Mouse (Mus musculus) macrophage (primary cell): Measurements from ENCODE around the gene Vps52. TPM values are rescaled to one million over a fixed set of nuclear protein-coding genes. Genes with fewer than 3 reads are reported as not detected.
A peak's percentile ranks its signal among the peaks of the same experiment; 100 is the strongest.

Source experiments
- H3K27ac ChIP-seq: fragments of 350-480 bp; formaldehyde crosslinking; 2 replicates; pipeline ENCODE4 v1.9.0; 2021
- H3K36me3 ChIP-seq: fragments of 350-480 bp; formaldehyde crosslinking; 2 replicates; pipeline ENCODE4 v1.9.0; 2021; ENCODE audit errors: inconsistent target
- H3K4me3 ChIP-seq: fragments of 350-480 bp; formaldehyde crosslinking; 2 replicates; pipeline ENCODE4 v1.9.0; 2021; ENCODE audit errors: inconsistent target
- H3K79me2 ChIP-seq: fragments of 350-480 bp; formaldehyde crosslinking; 2 replicates; pipeline ENCODE4 v1.9.0; 2021; ENCODE audit errors: inconsistent target
- WGBS: methylation state at CpG from one replicate; pipeline ENCODE4 v1.1.7; 2026; ENCODE audit warnings: inconsistent platforms; ENCODE audit not compliant: missing documents; 5-methylcytosine and 5-hydroxymethylcytosine counted together
- polyA plus RNA-seq: library from polyadenylated mRNA; stranded (reverse); fragments of 250-400 nt; gene quantifications from 3 replicates; pipeline ENCODE4 v1.2.4, GENCODE M21; 2018; ENCODE audit warnings: inconsistent platforms

Vps52 gene
- polyA plus RNA-seq, 1 experiment from 2014 or later, result 30.3 TPM

- H3K79me2 ChIP-seq, result peaks cover 39% of the 10 kb centered on the region
- WGBS, result 92% methylated on average over 11 of the region's 11 CpGs
- peaks cover 50% of the 10 kb centered on the region for H3K36me3 ChIP-seq
- H3K4me3 ChIP-seq, result no peak overlapping the region
- H3K27ac ChIP-seq, result no peak overlapping the region
These were observed 2.8 kb downstream of the Vps52 start for GRCm38 (mm10) chr17:33958451-33958850.

GRCm38 (mm10) chr17:33959135-33959534, 3.5 kb downstream of the Vps52 start:
- 90% methylated on average over 13 of the region's 13 CpGs for WGBS
- H3K4me3 ChIP-seq, result no peak overlapping the region
- H3K36me3 ChIP-seq, result peaks cover 52% of the 10 kb centered on the region
- no peak overlapping the region for H3K27ac ChIP-seq
- peaks cover 32% of the 10 kb centered on the region for H3K79me2 ChIP-seq

- no peak overlapping the region for H3K27ac ChIP-seq
- 96% methylated on average over 15 of the region's 15 CpGs for WGBS
These were observed 4.3 kb downstream of the Vps52 start for GRCm38 (mm10) chr17:33959948-33960347.

DNA sequence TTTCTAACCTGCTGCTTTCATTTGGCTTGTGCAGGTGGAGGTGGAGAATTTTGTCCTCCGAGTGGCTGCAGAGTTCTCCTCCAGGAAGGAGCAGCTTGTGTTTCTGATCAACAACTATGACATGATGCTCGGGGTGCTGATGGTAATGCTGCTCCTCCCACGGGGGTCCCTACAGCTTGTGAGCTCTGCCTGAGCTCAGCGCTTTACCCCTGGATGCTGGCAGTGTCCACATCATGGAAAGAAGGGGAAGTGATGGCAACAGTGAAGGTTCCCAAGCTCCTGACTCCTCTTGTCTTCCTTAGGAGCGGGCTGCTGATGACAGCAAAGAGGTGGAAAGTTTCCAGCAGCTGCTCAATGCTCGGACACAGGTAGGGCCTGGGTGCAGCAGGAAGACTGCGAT, 7.3 kb downstream of the Vps52 start:
- Histone ChIP-seq H3K4me3 (no peak overlapping the region), H3K27ac (no peak overlapping the region), H3K79me2 (peaks cover 3% of the 10 kb centered on the region; the same call in 1 of the 2 replicates), H3K36me3 (peaks cover 65% of the 10 kb centered on the region)
- 93% methylated on average over 7 of the region's 7 CpGs for WGBS

More at GRCm38 (mm10) chr17:33959948-33960347, 4.3 kb downstream of the Vps52 start:
- H3K36me3 ChIP-seq, result peaks cover 53% of the 10 kb centered on the region
- peaks cover 24% of the 10 kb centered on the region for H3K79me2 ChIP-seq
- no peak overlapping the region for H3K4me3 ChIP-seq

- no peaks in the 10 kb centered on the region for H3K79me2 ChIP-seq
- WGBS, result 88% methylated on average over 13 of the region's 17 CpGs
- H3K27ac ChIP-seq, result no peak overlapping the region
- H3K36me3 ChIP-seq, result peaks cover 47% of the 10 kb centered on the region
- H3K4me3 ChIP-seq, result no peak overlapping the region
These were observed 9.7 kb downstream of the Vps52 start for GRCm38 (mm10) chr17:33965082-33965845.

DNA sequence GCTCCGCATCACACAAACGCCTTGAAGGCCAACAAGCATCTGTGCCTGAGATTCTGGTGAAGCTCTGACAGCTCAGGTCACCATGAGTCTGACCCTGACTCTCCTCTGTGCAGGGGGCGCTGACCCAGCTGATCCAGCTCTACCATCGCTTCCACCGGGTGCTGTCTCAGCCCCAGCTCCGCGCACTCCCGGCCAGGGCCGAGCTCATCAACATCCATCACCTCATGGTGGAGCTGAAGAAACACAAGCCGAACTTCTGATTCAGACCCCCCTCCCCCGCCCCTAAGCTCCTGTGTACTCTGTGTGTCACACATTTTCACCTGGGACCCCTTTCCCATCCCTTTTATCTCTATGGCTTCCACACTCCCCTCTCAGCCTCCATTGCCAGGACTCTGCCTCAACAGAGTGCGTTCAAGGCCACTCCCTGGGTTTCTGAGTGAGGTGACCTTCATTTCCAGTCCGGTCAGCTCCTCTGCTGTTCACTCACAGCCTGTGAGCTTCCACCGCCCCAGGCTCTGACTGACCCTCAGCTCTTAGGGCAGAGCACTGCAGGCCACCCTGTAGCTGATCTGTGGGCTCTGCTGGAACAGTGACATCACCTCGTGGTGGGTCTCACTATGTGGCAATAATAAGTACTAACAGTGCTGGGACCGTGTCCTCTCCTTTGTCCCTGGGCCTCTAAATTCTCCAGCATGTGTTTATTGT, 10.4 kb downstream of the Vps52 start:
- Histone ChIP-seq H3K27ac (no peak overlapping the region), H3K4me3 (no peak overlapping the region), H3K36me3 (peaks cover 39% of the 10 kb centered on the region), H3K79me2 (no peaks in the 10 kb centered on the region)
- WGBS, result 95% methylated on average over 16 of the region's 16 CpGs

DNA sequence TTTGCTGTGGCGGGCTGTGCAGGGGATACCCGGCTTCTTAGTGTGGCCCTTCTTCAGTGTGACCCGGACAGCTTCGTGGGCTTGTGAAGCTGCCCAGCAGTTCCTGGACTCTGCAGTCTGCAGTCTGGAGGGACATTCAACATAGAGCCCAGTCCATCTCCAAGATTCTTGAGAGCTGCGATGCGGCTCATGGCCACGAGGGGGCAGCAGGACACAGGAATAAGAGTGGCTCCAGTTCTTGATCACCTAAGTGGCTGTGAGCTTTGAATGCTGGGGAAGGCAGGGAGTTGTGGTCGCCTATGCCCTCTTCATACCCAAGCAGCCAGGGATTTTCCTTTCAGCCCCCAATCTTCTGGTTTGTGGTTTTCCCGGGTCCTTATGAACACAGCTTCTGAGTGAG, 12.9 kb downstream of the Vps52 start:
- H3K36me3 ChIP-seq, result peaks cover 15% of the 10 kb centered on the region; the same call in 1 of the 2 replicates
- 2% methylated on average over 9 of the region's 9 CpGs for WGBS
- H3K79me2 ChIP-seq, result no peaks in the 10 kb centered on the region
- no peak overlapping the region for H3K27ac ChIP-seq
- H3K4me3 ChIP-seq, result no peak overlapping the region

DNA sequence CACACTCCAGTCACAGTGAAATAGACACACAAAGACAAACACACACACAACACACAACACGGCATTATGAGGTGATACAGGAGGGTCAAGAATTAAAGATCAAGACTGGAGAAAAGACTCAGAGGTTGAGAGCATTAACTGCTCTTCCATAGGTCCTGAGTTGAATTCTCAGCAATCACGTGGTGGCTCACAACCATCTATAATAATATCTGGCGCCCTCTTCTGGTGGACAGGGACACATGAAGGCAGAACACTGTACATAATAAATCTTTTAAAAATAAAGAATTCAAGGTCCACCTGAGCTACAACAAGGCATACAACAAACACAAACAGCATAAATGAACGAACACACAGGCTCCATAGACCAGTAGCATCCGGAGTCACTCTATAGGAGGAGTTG, 13.3 kb downstream of the Vps52 start:
- Histone ChIP-seq H3K4me3 (no peak overlapping the region), H3K79me2 (no peaks in the 10 kb centered on the region), H3K36me3 (peaks cover 14% of the 10 kb centered on the region; the same call in 1 of the 2 replicates), H3K27ac (no peak overlapping the region)
- WGBS, result 40% methylated on average over 5 of the region's 5 CpGs

GRCm38 (mm10) chr17:33969394-33969793, 13.8 kb downstream of the Vps52 start:
- no peak overlapping the region for H3K4me3 ChIP-seq
- H3K79me2 ChIP-seq, result no peaks in the 10 kb centered on the region
- WGBS, result 86% methylated on average over 4 of the region's 4 CpGs
- H3K36me3 ChIP-seq, result peaks cover 18% of the 10 kb centered on the region
- H3K27ac ChIP-seq, result no peak overlapping the region

- 33% methylated on average over 1 of the region's 1 CpGs for WGBS
- Histone ChIP-seq H3K27ac (no peak overlapping the region), H3K4me3 (no peak overlapping the region), H3K79me2 (peaks cover 13% of the 10 kb centered on the region; the same call in 1 of the 2 replicates), H3K36me3 (peaks cover 17% of the 10 kb centered on the region)
These were observed 17.1 kb downstream of the Vps52 start for GRCm38 (mm10) chr17:33972691-33973090.

DNA sequence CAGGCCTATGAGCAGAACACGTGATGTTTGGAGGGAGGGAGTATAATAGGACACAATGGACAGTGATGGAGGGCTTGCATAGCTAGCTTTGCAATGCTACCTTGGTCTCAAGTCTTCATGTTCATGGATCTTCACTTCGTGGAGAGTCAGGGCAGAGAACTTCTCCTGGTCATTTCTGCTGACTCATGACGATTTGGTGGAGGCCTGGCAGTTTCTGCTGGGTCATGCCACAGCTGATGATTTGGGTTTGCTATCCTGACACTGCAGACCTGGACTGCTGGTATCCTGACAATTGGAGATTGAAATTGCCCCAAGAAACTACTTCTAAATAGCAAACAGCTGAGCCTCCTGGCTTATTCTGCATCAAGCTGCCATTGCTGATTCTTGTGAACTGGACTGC, 18.0 kb downstream of the Vps52 start:
- H3K4me3 ChIP-seq, result no peak overlapping the region
- H3K79me2 ChIP-seq, result peaks cover 20% of the 10 kb centered on the region; the same call in 1 of the 2 replicates
- no peak overlapping the region for H3K27ac ChIP-seq
- H3K36me3 ChIP-seq, result peaks cover 17% of the 10 kb centered on the region
- 78% methylated on average over 3 of the region's 3 CpGs for WGBS

DNA sequence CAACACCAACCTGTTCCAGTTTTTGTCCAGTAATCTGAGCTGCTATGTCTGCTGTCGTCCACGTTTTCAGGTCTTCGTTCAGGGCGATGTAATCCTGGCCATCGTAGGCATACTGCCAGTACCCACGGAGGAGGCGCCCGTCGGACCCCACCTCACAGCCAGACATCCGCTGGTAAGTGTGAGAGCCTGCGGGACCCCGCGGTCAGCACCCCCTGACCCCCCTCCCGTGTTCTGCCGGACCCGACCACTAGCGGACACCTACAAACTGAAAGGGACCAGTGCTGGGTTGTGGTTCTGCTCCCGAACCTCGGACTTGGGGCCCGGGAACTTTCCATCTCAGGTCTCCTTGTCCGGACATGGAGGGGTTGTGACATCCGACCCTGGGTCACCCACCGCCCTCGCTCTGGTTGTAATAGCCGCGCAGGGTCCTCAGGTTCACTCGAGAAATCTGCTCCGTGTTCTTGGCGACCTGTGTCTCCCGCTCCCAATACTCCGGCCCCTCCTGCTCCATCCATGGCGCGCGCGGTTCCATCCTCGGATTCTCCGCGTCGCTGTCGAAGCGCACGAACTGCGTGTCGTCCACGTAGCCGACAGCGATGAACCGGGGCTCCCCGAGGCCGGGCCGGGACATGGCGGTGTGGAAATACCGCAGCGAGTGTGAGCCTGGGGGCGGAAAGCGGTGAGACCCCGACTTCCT, 22.4 kb downstream of the Vps52 start:
- peak overlapping the region; percentile 89 for H3K27ac ChIP-seq
- H3K79me2 ChIP-seq, result peaks cover 20% of the 10 kb centered on the region; the same call in 1 of the 2 replicates
- H3K36me3 ChIP-seq, result peaks cover 17% of the 10 kb centered on the region
- peak overlapping the region; percentile 68 for H3K4me3 ChIP-seq
- WGBS, result 7% methylated on average over 56 of the region's 57 CpGs

DNA sequence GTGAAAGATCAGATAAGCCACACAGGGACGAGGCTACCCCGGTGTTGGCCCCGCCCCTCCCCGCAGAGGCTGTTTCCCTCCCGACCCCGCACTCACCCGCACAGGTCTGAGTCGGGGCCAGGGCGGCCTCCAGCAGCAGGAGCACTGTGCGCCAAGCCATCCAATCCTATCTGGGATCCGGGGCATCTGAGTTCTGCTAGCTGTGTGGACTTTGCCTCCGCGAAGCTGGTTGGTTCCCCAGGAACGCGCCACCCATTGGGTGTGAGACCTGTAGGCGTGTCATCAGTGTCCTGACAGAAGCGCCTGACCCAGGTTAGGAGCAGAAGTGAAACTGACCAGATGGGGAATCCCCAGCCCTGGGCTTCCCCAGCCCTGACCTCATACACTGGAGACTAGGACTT, 23.0 kb downstream of the Vps52 start:
- H3K27ac ChIP-seq, result peak overlapping the region; percentile 89
- 1% methylated on average over 17 of the region's 17 CpGs for WGBS
- H3K4me3 ChIP-seq, result peak overlapping the region; percentile 68
- H3K79me2 ChIP-seq, result peaks cover 20% of the 10 kb centered on the region; the same call in 1 of the 2 replicates
- H3K36me3 ChIP-seq, result peaks cover 17% of the 10 kb centered on the region

DNA sequence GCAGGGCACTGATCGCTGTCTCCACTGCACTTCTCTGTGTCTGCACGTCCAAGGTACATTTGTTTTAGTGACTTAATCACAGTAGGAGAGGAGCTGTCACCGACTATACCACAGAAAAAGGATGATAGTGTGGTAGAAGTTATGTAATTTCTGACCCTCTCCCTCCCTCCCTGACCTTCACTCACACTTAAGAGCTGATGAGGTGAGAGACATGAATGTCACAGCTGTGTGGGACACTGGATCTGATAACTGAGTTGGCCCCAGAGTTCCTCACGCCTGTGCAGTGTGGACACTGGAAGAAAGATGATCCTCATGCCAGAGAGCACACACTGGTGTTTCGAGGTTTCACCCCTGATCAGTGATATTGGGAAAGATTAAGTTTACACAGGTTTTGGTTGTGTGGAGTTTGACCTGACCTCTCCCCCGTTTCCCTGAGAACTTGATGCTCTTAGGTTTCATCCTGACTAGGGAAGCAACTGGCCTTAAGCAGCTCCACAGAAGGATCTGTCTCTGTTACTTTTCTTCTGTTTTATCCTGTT, 24.0 kb downstream of the Vps52 start:
- peak overlapping the region; percentile 89 for H3K27ac ChIP-seq
- H3K4me3 ChIP-seq, result no peak overlapping the region
- H3K79me2 ChIP-seq, result peaks cover 20% of the 10 kb centered on the region; the same call in 1 of the 2 replicates
- WGBS, result 72% methylated on average over 6 of the region's 6 CpGs
- H3K36me3 ChIP-seq, result peaks cover 11% of the 10 kb centered on the region
